In the genomic region with DNA sequence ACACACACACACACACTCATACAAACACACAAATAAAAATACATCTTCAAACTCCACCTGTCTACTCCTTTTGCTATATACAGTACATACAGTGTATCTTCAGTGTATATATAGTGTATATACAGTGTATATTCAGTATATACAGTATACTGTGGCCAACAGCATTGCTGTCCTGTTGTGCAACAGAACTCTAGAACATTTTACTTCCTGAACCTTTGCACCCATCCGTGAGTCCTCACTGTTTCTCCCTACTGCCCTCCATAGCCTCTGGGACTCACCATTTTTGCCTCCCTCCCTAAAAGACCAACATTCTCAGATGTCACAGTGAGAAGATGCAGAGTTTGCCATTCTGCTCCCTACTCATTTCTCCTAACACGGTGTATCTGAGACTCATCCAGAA, we compare ENCODE assay signal across 20 mouse cellular contexts.
DNase-seq lines count a peak whose midpoint lies in the region; ATAC-seq and TF ChIP-seq lines count a peak whose summit lies in the region.
"Had no signal": no experiment of that assay in that cellular context is flagged by ENCODE, and none has a peak within 500 bp of the region (broad histone marks: within the 10 kb centered on the region; RNA-seq: fewer than 3 reads in every experiment).

No protein-coding gene starts in this region.

- DNase-seq in hindbrain, embryonic 11.5 days (ENCODE audit: low spot score): no peak
- DNase-seq in hindbrain, postnatal 0 days (ENCODE audit: low spot score): no peak
- DNase-seq in testis, postnatal 14 days (ENCODE audit: low spot score): no peak
- DNase-seq in cerebellum, postnatal 25 days: no peak
- DNase-seq: adrenal gland, adult 2 months; adrenal gland, postnatal 10 days; adrenal gland, postnatal 25 days; cerebellum, adult 11 months; cerebellum, adult 18-20 months; cerebellum, adult 8-10 months; cerebellum, adult 9-11 months; cerebellum, postnatal 14 days had no signal

- no peak overlapping the region for H3K9ac ChIP-seq in hindbrain, embryonic 13.5 days
- H3K9ac ChIP-seq in hindbrain, embryonic 11.5 days (ENCODE audit: low read depth, low read length): no peak overlapping the region
- no peak overlapping the region for H3K9ac ChIP-seq in hindbrain, embryonic 16.5 days (ENCODE audit: low read depth, low read length)
- no peak overlapping the region for H3K9ac ChIP-seq in hindbrain, postnatal 0 days (replicated peaks; ENCODE audit: low read length)
- H3K9ac ChIP-seq: embryonic facial prominence, embryonic 12.5 days; forebrain, embryonic 13.5 days; forebrain, embryonic 15.5 days had no signal

- no peaks in the 10 kb centered on the region for H3K27me3 ChIP-seq in hindbrain, embryonic 13.5 days
- H3K27me3 ChIP-seq in hindbrain, embryonic 11.5 days (ENCODE audit: control insufficient read depth, insufficient read depth, low read length): no peaks in the 10 kb centered on the region
- no peaks in the 10 kb centered on the region for H3K27me3 ChIP-seq in hindbrain, embryonic 16.5 days (replicated peaks; ENCODE audit: control insufficient read depth, insufficient read depth, low read length)
- no peaks in the 10 kb centered on the region for H3K27me3 ChIP-seq in hindbrain, postnatal 0 days (ENCODE audit: insufficient read depth, low read length)
- H3K27me3 ChIP-seq: embryonic facial prominence, embryonic 12.5 days; forebrain, embryonic 13.5 days; forebrain, embryonic 15.5 days had no signal

- no peak overlapping the region for H3K4me3 ChIP-seq in hindbrain, embryonic 13.5 days
- H3K4me3 ChIP-seq in hindbrain, embryonic 11.5 days (ENCODE audit: low read depth, low read length): no peak overlapping the region
- H3K4me3 ChIP-seq in hindbrain, embryonic 16.5 days (ENCODE audit: low read length): no peak overlapping the region
- H3K4me3 ChIP-seq in hindbrain, postnatal 0 days (ENCODE audit: low read length): no peak overlapping the region
- H3K4me3 ChIP-seq: embryonic facial prominence, embryonic 10.5 days; embryonic facial prominence, embryonic 12.5 days; forebrain, embryonic 13.5 days; forebrain, embryonic 15.5 days had no signal

- H3K4me1 ChIP-seq in hindbrain, embryonic 13.5 days (replicated peaks): 0 out of 2 replicates have a peak, but pooled peaks cover 7% of the 10 kb centered on the region
- no peaks in the 10 kb centered on the region for H3K4me1 ChIP-seq in hindbrain, embryonic 11.5 days (replicated peaks; ENCODE audit: control insufficient read depth, insufficient read depth, low read length)
- no peaks in the 10 kb centered on the region for H3K4me1 ChIP-seq in hindbrain, embryonic 16.5 days (ENCODE audit: control insufficient read depth, insufficient read depth, low read depth, low read length)
- H3K4me1 ChIP-seq in hindbrain, postnatal 0 days (ENCODE audit: insufficient read depth, low read length): peaks cover 4% of the 10 kb centered on the region; the same call in 1 of the 2 replicates
- H3K4me1 ChIP-seq: embryonic facial prominence, embryonic 10.5 days; embryonic facial prominence, embryonic 12.5 days; forebrain, embryonic 13.5 days; forebrain, embryonic 15.5 days had no signal

- peak overlapping the region; percentile 9; the same call in 1 of the 2 replicates for H3K27ac ChIP-seq in hindbrain, embryonic 13.5 days
- H3K27ac ChIP-seq in hindbrain, embryonic 11.5 days (ENCODE audit: low read depth, low read length): no peak overlapping the region
- H3K27ac ChIP-seq in hindbrain, embryonic 16.5 days (ENCODE audit: low read depth, low read length): no peak overlapping the region
- no peak overlapping the region for H3K27ac ChIP-seq in hindbrain, postnatal 0 days
- H3K27ac ChIP-seq: embryonic facial prominence, embryonic 10.5 days; embryonic facial prominence, embryonic 12.5 days; forebrain, embryonic 13.5 days; forebrain, embryonic 15.5 days had no signal

- no peak for TF ChIP-seq CTCF in hindbrain, postnatal 0 days (IDR thresholded peaks at IDR 0.05; ENCODE audit: low read depth)

- no peaks in the 10 kb centered on the region for H3K9me3 ChIP-seq in hindbrain, embryonic 13.5 days
- no peaks in the 10 kb centered on the region for H3K9me3 ChIP-seq in hindbrain, embryonic 11.5 days (ENCODE audit: control insufficient read depth, low read length)
- no peaks in the 10 kb centered on the region for H3K9me3 ChIP-seq in hindbrain, embryonic 16.5 days (ENCODE audit: control insufficient read depth, low read length)
- no peaks in the 10 kb centered on the region for H3K9me3 ChIP-seq in hindbrain, postnatal 0 days (ENCODE audit: low read length)
- H3K9me3 ChIP-seq: embryonic facial prominence, embryonic 10.5 days; embryonic facial prominence, embryonic 12.5 days; forebrain, embryonic 13.5 days; forebrain, embryonic 15.5 days had no signal

- no peak for ATAC-seq in hindbrain, embryonic 13.5 days (ENCODE audit: low FRiP score)
- ATAC-seq in hindbrain, embryonic 11.5 days (ENCODE audit: low FRiP score): no peak
- ATAC-seq in hindbrain, embryonic 16.5 days: peak; percentile 12; the same call in 1 of the 2 replicates
- ATAC-seq in hindbrain, postnatal 0 days: no peak
- peak; percentile 63 for ATAC-seq in granulocyte monocyte progenitor cell, adult 5-6 weeks (replicated peaks; ENCODE audit: poor library complexity, severe bottlenecking)
- peak; percentile 38; the same call in 1 of the 2 replicates for ATAC-seq in megakaryocyte, adult 5-6 weeks (ENCODE audit: poor library complexity, severe bottlenecking)
- ATAC-seq: forebrain, embryonic 13.5 days; forebrain, embryonic 15.5 days had no signal

- no peaks in the 10 kb centered on the region for H3K36me3 ChIP-seq in hindbrain, embryonic 13.5 days
- H3K36me3 ChIP-seq in hindbrain, embryonic 11.5 days (ENCODE audit: control insufficient read depth, insufficient read depth, low read length): no peaks in the 10 kb centered on the region
- H3K36me3 ChIP-seq in hindbrain, embryonic 16.5 days (ENCODE audit: control insufficient read depth, insufficient read depth, low read length): no peaks in the 10 kb centered on the region
- no peaks in the 10 kb centered on the region for H3K36me3 ChIP-seq in hindbrain, postnatal 0 days (ENCODE audit: insufficient read depth, low read length)
- H3K36me3 ChIP-seq: embryonic facial prominence, embryonic 10.5 days; embryonic facial prominence, embryonic 12.5 days; forebrain, embryonic 15.5 days had no signal

- 82% methylated on average over 2 of the region's 2 CpGs for WGBS in hindbrain, embryonic 13.5 days
- 91% methylated on average over 2 of the region's 2 CpGs for WGBS in hindbrain, embryonic 11.5 days
- 79% methylated on average over 2 of the region's 2 CpGs for WGBS in hindbrain, embryonic 16.5 days
- WGBS in hindbrain, postnatal 0 days: 83% methylated on average over 2 of the region's 2 CpGs

- no peak overlapping the region for H3K4me2 ChIP-seq in hindbrain, embryonic 13.5 days
- no peak overlapping the region for H3K4me2 ChIP-seq in hindbrain, embryonic 11.5 days (replicated peaks; ENCODE audit: low read depth, low read length)
- H3K4me2 ChIP-seq in hindbrain, embryonic 16.5 days (ENCODE audit: low read length): no peak overlapping the region
- no peak overlapping the region for H3K4me2 ChIP-seq in hindbrain, postnatal 0 days (ENCODE audit: low read depth, low read length)
- H3K4me2 ChIP-seq: embryonic facial prominence, embryonic 12.5 days; forebrain, embryonic 13.5 days; forebrain, embryonic 15.5 days had no signal

Comparison
In these comparisons a context has a peak if more than half of its experiments do, and no peak if none do; other contexts are left out.
1. ATAC-seq: peak in hindbrain, embryonic 16.5 days (single experiment), granulocyte monocyte progenitor cell, adult 5-6 weeks (single experiment) and megakaryocyte, adult 5-6 weeks (single experiment); none in hindbrain, embryonic 13.5 days (single experiment), hindbrain, embryonic 11.5 days (single experiment) and hindbrain, postnatal 0 days (single experiment).